Mouse (Mus musculus) common myeloid progenitor, adult 5-6 weeks (primary cell): Measurements from ENCODE around the gene 1700001C02Rik. TPM values are rescaled to one million over a fixed set of nuclear protein-coding genes. Genes with fewer than 3 reads are reported as not detected.

Experiments used
- total RNA-seq: library from RNA; stranded (forward); fragments of 200-1000, 187-1606 nt; gene quantifications from 2 replicates; pipeline ENCODE4 v1.2.3, GENCODE M21; 2017

Gene 1700001C02Rik
- total RNA-seq, 1 experiment from 2014 or later, result not detected

Other genes starting within 250 kb of the 1700001C02Rik start
- 39.6 and 69.2 TPM in 2 replicates for gene Selenoi, start 233.5 kb upstream of the 1700001C02Rik start, total RNA-seq
- gene Drc1, start 184.7 kb upstream of the 1700001C02Rik start, total RNA-seq, result not detected in 2 replicates
- not detected in 2 replicates for gene Otof, start 4.1 kb upstream of the 1700001C02Rik start, total RNA-seq
- not detected in 2 replicates for gene Cib4, start 79.8 kb downstream of the 1700001C02Rik start, total RNA-seq
- gene Kcnk3, start 122.1 kb downstream of the 1700001C02Rik start, total RNA-seq, result not detected in 2 replicates
- 4.8 and 8.5 TPM in 2 replicates for gene Slc35f6, start 181.9 kb downstream of the 1700001C02Rik start, total RNA-seq
- 107 and 123 TPM in 2 replicates for gene Cenpa, start 200.7 kb downstream of the 1700001C02Rik start, total RNA-seq
- not detected in 2 replicates for gene Dpysl5, start 245.5 kb downstream of the 1700001C02Rik start, total RNA-seq